Mouse (Mus musculus) adrenal gland, postnatal 36 days (tissue): Measurements from ENCODE around the gene Atg4b. TPM values are rescaled to one million over a fixed set of nuclear protein-coding genes. Genes with fewer than 3 reads are reported as not detected.
"Not testable (repeated sequence)": the region's sequence is repeated elsewhere in the genome, so short reads cannot be mapped to it uniquely, and the experiment has no call there.

Experiments
- DNase-seq, 2 experiments: peaks; one replicate each; pipeline ENCODE4 v3.0.0; 2021; ENCODE audit warnings: mixed read lengths in 1 of 2
- total RNA-seq, 2 experiments: library from RNA; stranded (reverse); gene quantifications; 2 replicates each; pipeline ENCODE4 v1.2.3; 2021

Atg4b gene
- total RNA-seq, 2 experiments from 2014 or later: 82.3 to 86.2 TPM

DNA sequence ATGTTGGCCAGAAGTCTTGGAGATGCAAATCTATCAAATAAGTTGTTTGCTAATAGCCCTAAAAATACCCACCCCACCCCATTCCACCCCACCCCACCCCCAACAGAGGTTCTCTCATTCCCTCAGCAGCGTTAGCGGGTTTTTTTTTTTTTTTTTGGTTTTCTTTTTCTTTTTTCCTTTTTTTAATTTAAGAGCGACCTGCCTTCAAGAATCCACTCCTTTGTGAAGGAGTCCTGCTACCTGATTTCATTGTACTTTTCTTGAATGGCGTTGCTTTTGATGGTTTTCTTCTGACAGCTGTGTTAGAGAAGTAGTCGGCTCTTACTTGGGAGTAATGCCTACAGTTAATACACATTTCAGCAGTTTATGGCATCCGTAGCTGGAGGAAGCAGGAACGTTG is 4.3 kb downstream of the Atg4b start:
- DNase-seq: no peak

DNA sequence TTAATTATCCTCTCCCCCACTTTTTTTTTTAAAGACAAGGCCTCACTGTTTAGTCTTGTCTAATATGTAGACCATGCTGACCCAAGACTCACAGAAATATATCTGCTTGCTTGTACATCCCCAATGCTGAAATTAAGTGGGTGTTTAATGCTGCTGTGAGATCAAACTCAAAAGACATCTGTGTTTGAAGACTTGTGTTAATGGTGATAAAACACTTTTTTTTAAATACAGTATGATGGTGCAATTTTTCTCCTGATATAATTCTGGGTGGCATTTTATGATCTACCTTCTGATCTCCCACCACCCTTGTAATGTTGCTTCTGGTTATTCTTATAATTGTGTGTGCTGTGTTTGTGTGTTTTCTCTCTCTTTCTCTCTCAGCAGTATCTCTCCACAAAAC is 4.9 kb downstream of the Atg4b start:
- DNase-seq: no peak

DNA sequence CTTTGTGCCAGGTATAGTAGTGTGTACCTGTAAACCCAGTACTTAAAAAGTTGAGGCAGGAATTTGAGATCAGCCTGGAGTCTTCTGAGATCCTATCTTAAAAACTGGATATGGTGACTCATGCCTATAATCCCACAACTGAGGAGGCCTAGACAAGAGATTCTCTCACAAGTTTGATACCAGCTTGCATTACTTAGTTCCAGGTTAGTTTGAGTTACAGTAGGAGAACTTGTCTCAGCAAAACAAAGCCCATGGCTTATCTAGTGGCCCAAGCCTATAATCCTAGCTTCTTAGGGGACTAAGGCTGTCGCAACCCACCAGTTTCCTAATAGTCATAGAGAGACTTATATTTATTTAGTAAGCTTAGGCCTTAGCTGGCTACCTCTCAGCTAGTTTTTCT is 8.8 kb downstream of the Atg4b start:
- no peak for DNase-seq

DNA sequence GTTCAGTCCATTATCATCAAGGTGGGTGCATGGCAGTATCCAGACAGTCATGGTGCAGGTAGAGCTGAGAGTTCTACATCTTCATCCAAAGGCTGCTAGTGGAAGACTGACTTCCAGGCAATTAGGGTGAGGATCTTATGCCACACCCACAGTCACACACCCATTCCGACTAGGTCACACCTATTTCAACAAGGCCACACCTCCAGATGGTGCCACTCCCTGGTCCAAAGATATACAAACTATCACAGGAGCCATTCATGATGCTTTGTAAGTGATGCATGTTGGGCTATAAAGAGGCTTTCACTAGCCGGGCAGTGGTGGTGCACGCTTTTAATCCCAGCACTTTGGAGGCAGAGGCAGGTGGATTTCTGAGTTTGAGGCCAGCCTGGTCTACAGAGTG is 12.2 kb downstream of the Atg4b start:
- not testable (repeated sequence) for DNase-seq

DNA sequence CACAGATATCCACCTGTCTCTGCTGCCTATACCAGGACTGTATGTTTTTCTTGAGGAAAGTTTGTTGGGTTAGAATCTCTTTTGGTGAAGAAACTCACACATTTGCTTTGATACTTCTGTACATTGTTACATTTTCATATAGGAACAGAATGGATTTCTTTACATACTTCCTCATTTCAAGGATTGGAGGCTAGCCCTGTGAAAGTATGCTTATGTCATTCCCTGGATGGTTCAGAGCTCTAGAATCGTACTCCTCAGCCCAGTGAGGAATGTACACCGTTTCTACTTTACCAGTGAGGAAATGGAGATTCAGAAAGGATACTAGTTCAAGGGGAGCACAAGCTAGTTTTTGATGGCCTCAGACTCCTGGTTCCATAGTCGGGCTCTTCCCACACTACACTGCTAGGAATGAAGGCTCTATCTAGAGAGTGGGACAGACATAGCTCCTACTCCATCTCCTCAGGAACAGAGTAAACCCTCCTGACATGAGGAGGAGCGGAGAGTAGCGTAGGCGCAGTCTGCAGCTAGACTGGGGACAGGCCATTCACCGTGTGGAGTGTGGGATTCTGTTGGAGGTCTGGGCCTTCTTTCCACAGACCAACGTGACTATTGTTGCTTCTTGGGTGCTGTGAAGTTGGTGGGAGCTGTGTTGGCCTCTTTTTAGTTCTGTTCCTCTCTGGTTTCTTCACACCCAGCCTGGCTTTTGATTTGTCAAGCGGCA is 13.7 kb downstream of the Atg4b start:
- no peak for DNase-seq

DNA sequence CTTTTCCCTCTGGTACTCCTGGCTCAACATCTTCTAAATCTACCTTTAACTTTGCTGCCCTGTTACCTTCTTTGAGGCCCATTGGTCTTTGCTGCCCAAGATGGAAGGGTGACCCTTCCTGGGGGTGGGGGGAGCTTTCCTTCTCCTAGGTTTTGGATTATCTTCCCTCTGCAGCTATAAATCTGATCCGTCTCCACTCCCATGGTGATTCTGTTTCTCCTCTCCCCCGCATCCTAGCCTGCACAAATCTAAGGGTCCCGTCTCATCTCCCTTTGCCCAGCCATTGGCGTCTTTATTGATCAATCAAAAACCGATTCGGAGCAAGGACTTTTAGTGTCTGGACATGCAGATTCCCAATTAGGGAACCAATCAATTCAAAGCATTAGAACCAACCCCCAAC is 16.3 kb downstream of the Atg4b start:
- DNase-seq: no peak

DNA sequence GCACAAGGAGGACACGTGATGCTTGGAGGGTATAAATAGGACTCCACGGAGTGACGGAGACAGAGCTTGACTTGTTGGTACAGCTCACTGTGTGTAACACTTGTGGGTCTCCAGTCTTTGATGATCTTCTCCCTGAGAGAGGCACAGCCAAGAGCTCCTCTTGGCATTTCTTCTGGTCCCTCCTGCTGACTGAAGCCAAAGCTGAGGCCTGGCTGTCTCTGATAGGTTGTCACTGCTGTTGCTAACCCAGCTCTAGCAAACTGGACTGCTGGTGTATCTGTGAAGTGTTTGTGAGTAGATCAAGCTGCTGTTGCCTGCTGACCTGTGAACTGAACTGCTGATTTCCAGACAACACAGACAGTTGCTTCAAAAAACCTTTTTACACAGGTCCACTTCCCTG is 18.6 kb downstream of the Atg4b start:
- no peak for DNase-seq

DNA sequence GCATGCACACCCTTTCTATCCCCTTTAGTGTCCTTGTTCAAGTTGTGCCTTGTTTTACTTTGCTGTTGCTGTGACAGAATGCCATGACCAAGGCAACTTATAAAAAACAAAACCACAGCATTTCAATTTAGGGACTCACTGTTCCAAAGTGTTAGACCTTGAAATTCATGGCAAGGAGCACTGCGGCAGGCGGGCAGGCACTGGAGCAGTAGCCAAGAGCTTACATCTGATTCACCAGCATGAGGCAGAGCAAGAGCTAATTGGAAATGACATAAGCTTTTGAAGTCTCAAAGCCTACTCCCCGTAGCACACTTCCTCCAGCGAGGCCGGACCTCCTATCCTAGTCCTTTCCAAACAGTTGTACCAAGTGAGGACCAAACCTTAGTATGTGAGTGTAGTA is 25.4 kb downstream of the Atg4b start:
- peak; percentile 27 to 45 for DNase-seq

DNA sequence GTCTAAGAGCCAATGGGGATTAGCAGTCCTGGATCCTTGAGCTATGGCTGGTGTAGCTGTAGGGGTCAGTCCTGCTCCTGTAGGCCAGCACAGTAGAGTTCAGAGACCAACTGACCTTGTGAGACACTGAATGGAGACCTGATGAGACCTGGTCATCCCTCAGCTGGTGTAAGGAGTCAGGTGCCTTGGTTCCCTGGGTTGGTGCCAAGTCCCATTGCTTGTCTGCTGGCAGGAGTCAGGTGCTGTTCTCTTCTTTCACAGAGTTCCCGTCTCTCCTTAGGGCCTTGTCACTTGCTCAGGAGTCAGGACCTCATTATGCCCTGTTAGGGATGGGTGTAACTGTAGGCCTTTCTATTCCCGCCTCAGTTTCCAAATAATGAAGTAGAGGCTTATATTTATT is 35.6 kb downstream of the Atg4b start:
- no peak for DNase-seq

DNA sequence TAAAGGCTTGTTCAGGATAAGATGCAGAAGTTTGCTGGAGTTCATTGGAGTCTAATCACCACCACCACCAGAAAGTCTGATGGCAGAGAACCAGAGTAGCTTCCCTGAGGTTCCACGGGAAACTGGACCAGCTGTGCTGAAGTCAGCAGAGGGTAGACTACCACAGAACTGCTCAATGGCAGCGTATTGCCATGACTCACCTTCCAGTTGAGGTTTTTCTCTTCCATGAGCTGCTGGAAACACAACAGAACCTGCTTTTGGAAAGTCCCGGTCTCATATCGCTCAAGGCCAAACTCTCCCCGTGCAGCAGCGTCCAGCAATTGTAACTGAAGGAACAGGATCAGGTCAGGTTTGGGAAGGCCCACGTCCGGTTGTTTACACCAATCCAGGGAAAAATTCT is 43.2 kb downstream of the Atg4b start:
- peak; percentile 33 to 37 for DNase-seq

DNA sequence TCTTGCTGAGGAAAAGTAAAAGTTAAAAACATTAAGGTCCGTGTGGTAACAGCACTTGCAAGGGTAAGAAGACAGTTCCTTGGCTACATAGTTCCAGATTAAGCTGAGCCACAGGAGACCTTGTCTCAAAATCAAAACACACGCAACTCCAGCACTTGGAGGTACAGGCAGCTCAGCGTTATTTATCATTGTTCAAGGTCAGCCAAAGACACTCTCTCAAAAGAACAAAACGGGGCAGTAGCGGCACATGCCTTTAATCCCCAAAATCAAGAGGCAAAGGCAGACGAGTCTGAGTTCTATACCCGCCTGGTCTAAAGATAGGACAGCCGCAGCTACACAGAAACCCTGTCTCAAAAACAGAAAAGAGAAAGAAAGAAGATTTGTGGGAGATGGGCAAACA is 44.6 kb downstream of the Atg4b start:
- DNase-seq: peak; percentile 32 to 50

DNA sequence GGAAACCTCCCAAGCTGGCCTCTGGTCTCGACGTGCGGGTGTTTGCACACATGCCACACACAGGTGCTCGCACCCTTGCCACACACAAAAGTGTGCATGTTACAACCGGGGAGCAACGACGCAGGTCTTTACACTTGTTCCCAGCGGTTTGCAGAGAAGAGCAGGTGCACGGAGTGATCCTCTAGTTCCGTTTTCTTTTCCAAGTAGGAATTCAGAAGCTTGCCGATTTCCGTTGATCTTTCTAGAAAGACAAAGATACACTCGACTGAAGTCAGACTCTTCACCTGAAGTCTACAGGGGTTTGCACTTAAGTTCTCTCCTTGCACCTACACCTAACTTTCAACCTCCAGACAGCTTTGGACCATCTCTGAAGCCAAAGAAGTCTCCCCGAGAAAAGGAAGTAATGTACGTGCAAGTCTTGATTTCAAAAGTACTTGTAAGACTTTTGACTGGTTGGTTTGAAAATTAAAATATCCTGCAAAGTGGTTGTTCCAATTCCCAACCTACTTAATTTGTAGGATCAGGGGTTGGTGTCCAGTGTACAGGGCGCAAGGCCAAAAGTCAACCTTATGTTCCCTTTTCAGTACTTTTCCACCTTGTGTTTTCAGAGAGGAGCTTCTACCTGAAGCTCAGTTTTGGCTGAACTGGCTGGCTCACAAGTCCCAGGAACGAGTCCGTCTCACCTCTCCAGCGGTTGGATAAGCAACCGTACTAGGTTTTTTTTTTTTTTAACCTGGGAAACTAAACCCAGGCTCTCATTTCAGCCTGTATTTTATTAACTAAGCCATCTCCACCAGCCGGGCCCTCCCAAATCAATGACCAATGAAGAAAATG is 49.6 kb downstream of the Atg4b start:
- no peak for DNase-seq

DNA sequence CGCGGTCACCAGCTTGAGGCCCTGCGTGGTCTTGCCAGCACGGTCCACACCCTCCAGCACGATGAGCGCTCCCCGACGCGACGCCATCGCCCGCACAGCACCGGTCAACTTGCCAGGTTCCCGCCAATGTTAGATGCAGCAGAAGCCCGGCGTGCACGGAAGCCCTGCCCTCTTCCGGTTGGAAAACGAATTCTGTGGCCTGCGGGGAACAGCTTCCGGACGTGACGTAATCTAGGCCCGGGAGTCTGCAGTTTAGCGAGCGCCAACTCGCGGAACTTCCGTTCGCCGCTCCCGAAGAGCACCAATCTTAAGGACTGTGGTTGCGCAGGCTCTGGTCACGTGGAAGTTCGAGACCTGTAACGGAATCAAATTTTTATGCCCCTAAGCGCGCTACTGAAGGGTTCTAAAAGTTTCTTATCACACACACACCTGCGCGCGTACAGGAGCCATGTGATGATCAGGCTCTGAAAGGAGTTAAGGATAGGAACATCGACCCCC is 50.5 kb downstream of the Atg4b start, which contains the start of gene Dtymk:
Gene Dtymk (minus strand): TSS at position 194 of the 498 bp plus-strand sequence.
- peak; percentile 94 for DNase-seq

DNA sequence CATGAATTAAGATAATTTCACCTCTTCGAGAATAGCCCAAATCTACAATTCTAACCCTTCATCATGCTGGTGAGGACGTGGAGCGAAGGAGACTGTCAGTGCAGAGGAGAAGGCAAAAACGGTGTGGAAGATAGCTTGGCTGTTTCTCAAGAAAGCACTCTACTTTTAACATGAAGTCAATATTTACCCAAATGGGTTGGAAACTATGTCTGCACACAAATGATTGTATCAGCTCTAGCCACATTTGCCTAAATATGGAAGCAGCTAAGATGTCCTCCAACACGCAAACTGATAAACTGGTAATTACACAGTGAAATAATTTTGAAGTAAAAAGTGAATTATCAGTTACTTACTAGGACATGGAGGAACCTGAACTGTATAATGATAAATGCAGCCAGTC is 51.5 kb downstream of the Atg4b start:
- no peak for DNase-seq

DNA sequence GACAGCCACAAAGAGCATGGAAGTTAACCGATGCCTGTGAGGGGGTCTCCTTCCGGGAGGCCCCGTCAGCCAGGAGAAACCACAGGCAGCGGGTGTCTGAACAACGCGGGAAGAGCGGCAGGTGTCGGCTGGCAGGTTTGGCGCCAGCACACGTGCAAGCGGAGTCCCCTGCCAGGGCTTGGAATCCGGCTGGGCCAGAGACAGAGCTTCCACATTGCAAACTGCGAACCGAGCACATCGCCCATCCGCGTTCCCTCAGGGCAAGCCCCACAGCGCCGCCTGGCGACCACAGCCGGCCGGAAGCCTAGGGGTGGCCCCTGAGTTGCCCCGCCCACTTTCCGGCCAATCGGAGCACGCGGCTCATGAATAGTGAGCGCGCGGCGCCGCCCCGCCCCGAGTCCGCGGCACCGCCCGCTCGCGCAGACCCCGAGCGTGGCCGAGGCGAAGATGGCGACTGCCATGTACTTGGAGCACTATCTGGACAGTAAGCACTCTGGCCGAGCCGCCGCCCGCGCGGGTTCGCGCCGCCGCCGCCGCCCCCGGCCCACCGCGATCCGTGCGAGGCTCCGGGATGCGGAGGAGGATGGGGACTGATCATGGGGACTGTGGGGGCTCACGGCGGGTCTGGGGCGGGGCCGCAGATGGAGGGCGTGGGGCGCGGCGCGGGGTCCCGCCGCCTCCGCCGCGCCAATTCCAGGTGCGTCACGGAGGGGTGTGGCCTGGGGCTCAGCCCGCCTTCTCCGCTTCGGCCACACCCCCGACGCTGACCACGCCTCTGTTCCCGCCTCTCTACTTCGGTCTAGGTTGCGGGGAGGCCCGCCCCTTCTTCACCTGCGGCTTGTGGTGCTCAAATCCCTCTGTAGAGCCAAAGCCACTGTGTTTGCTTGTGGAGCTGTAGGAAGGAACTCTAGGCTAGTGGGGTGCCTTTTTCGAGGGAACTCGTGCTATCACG is 52.5 kb downstream of the Atg4b start, which contains the start of gene Ing5:
Gene Ing5 (plus strand): TSS at position 410 of the 952 bp plus-strand sequence.
- DNase-seq: peak; percentile 100

DNA sequence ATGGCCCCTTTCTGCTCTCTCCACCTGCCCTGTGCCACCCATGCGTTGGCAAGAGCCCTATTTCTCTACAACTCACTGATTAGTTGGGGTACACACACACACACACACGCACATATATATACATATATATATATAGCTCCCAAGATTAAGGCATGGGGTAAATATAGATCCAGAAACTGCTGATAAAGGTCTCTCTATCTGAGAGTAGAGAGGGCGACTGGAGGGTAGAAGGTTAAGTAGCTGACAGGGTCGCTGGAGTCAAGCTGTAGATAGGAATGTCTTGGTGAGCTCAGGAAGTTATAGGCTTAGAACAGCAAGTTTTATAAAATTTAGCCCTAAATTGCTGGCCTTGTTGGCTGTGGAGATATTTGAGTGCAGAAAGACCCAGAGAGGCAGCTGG is 53.5 kb downstream of the Atg4b start:
- DNase-seq: no peak

DNA sequence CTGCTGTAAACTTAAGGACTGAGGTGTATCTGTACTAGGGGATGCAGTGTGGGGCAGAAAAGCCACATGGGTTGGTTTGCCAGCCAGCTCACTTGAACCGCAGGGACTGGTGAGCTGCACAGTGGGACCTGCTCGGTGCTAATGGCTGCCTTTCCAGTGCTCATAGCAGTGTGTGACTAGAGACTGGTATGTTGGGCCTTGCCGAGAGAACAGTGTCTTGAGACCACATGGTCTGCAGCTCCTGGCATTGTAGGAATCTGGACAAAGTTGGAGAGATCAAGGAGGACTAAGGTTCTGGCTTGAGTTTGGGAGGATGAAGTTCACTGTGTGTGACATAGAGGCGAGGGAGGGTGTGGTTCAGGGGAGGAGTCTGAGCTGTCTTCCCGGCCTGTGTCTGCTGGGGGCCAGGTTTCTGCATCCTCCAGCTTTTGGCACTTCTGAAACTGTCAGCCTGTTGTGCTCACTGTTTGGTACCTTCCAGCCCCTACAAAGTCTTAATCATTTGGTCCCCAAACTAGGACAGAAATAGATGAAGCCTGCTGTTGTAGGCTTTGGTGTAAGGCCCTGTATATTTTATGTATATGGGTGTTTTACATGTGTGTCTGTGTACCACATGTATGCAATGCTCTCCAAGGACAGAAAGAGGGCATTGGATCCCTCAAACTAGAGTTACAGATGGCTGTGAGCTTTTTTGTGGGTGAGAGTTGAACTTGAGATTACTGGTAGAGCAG is 54.1 kb downstream of the Atg4b start:
- no peak for DNase-seq

DNA sequence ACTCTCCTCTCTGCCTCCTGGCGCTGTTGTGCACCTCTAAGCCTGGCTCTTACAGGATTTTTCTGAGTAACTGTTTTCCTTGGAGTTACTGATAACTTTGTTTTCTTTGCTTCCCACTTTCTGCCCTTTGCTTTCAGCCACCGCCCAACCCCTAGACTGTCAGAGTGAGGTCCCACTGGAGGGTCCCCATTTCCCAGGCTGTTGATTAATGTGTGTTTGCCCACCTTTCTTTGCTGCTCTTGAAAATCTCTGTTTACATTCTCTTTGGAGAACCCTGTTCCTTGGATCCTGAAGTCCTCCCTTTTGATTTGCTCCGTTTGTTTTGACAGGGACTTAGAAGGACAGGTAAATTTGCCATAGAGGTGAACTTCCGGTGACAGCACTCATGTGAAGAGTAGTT is 57.6 kb downstream of the Atg4b start:
- DNase-seq: no peak

DNA sequence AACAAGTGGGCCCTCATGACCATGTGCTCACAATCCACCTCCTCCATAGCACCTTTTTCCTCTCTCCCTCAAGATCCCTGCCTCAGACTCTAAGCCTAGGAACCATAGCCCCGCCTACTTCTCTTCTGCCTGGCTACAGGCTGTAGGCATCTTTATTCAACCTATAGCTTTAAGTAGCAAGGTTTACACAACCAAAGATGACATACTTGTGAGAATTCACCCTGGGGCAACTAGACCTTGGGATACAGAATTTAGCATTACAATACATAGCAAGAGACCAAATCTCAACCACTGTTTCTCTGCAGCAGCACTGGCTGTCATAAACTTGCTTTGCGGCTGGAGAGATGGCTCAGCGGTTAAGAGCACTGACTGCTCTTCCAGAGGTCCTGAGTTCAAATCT is 58.7 kb downstream of the Atg4b start:
- DNase-seq: no peak

DNA sequence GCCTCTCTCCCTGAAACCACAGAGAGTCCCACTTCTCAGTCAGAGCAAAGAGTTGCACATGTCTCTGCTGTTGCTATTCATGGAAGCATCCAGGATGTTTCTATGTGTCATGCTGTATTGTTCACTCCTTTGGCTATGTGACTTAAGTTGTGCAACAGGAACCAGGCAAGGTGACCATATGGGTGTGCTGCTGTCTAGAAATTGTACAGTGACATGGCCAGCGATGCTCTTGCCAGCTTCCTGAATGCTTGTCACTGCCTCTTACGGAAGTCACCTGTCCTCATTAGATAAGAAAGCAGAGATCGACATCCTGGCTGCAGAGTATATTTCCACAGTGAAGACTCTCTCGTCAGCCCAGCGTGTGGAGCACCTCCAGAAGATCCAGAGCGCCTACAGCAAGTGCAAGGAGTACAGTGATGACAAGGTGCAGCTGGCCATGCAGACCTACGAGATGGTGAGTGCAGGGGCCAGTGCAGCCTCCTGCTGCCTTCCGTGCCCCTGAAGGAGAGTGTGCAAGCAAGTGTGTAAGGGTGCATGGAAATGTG is 60.3 kb downstream of the Atg4b start:
- no peak for DNase-seq
